Mouse (Mus musculus): ENCODE measurements at regions not wholly inside any gene's neighbourhood (a gene's known extent, or its start where the extent isn't known, plus 50 kb on each side); places are given as distances from the start of the nearest gene placed in this dataset.

DNA sequence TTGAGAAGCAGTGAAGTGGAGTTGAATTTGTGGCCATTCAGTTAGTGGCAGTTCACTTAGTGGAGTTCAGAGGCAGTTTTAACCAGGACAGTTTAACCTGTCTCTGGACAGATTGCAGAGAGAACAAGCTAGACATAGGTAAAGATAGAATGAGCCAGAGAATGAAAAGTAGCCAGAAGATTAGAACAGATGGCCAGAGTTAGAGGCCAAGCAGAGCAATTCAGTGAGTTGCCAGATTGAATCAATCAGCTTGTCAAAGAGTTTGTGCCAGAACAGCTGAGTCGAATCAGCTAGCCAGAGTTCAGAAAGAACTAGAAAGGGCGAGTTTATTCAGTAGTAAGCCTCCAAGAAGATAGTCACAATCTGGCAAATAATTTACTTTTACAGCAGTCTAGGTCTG lies 174.1 kb upstream of the Ppp6c start:
- TF ChIP-seq CTCF (IDR thresholded peaks at IDR 0.05; ENCODE audit: low read depth) (no peak), EP300 (optimal IDR thresholded peaks at IDR 0.05) (no peak)

Data from stomach, postnatal 0 days (tissue).